Mouse (Mus musculus) myocyte (in vitro differentiated cells): Measurements from ENCODE around the gene Sacm1l.

Source experiments
- CEBPB ChIP-seq: IDR thresholded peaks from 2 replicates; pipeline ENCODE4 v1.6.1; 2011; ENCODE audit warnings: mild to moderate bottlenecking, moderate library complexity; ENCODE audit not compliant: poor library complexity, insufficient read depth, severe bottlenecking
- E2F4 ChIP-seq: IDR thresholded peaks from one replicate; pipeline ENCODE4 v1.6.1; 2011; ENCODE audit warnings: mild to moderate bottlenecking, control low read depth, moderate library complexity; ENCODE audit not compliant: insufficient read depth
- MAX ChIP-seq: IDR thresholded peaks from one replicate; pipeline ENCODE4 v1.6.1; 2011; ENCODE audit warnings: low read depth, mild to moderate bottlenecking, control low read depth
- MYOD1 ChIP-seq, 3 experiments: IDR thresholded peaks; one replicate each; pipeline ENCODE4 v1.6.1; 2011; ENCODE audit warnings: control low read depth in 2 of 3, low read depth in 2 of 3, mild to moderate bottlenecking in 2 of 3, moderate library complexity in 1 of 3; ENCODE audit not compliant: insufficient read length in 2 of 3, control insufficient read depth in 1 of 3
- POLR2A ChIP-seq: IDR thresholded peaks from one replicate; pipeline ENCODE4 v1.6.1; 2011; ENCODE audit warnings: low read depth, mild to moderate bottlenecking, control low read depth, moderate library complexity; ENCODE audit not compliant: insufficient read length
- POLR2AphosphoS2 ChIP-seq: IDR thresholded peaks from one replicate; pipeline ENCODE4 v1.6.1; 2011; ENCODE audit warnings: low read depth, control low read depth; ENCODE audit not compliant: insufficient read length
- REST ChIP-seq: IDR thresholded peaks from one replicate; pipeline ENCODE4 v1.6.1; 2011; ENCODE audit warnings: mild to moderate bottlenecking, control low read depth, moderate library complexity; ENCODE audit not compliant: insufficient read depth, insufficient read length
- TCF12 ChIP-seq: IDR thresholded peaks from one replicate; pipeline ENCODE4 v1.6.1; 2011; ENCODE audit warnings: mild to moderate bottlenecking, control low read depth; ENCODE audit not compliant: poor library complexity, insufficient read depth, severe bottlenecking
- USF1 ChIP-seq: IDR thresholded peaks from one replicate; pipeline ENCODE4 v1.6.1; 2011; ENCODE audit warnings: low read depth, mild to moderate bottlenecking, control low read depth, moderate library complexity

GRCm38 (mm10) chr9:123528926-123529295 lies 648 bp upstream of the Sacm1l start:
- TF ChIP-seq POLR2A (no peak), MAX (no peak), REST (no peak), E2F4 (no peak), CEBPB (no peak), POLR2AphosphoS2 (no peak), USF1 (no peak), TCF12 (no peak), MYOD1 (IDR thresholded peaks at IDR 0.05; ENCODE audit: control insufficient read depth in 1 of 3, insufficient read length in 2 of 3, low read depth in 2 of 3) (no peak)
